Mouse (Mus musculus): Measurements from ENCODE around the gene 2200002D01Rik.

DNA sequence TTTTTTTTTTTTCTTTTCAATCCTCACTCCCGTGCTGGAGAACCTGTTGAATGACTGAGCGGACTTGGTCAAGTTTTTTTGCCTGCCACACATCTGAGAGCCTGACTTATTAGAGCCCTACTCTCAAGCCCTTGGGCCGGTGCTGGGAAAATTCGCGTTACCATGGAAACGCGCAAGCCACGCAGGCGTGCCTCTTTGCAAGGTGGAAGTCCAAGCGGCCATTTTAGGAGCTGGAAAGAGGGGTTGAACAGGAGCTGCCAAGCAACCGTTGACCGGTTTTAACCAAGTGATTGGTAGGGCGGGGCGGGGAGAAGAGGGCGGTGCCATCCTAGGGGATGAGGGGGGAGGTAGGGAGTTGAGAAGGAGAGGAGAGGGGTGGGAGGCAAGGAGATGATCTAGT lies 33.4 kb downstream of the 2200002D01Rik start:
- TF ChIP-seq CTCF (IDR thresholded peaks at IDR 0.05; ENCODE audit: low read depth) (no peak), EP300 (IDR thresholded peaks at IDR 0.05; ENCODE audit: low read depth) (no peak)
